Mouse (Mus musculus): Measurements from ENCODE around the gene Tvp23b. TPM values are rescaled to one million over a fixed set of nuclear protein-coding genes. Genes with fewer than 3 reads are reported as not detected.
A peak's percentile ranks its signal among the peaks of the same experiment; 100 is the strongest.

Gene Tvp23b
- polyA plus RNA-seq, 1 experiment from 2014 or later, result 56.7 TPM

- Histone ChIP-seq H3K4me1 (replicated peaks) (no peaks in the 10 kb centered on the region), H3K36me3 (no peaks in the 10 kb centered on the region), H3K9me3 (no peaks in the 10 kb centered on the region), H3K4me2 (no peak overlapping the region), H3K27ac (no peak overlapping the region), H3K9ac (no peak overlapping the region), H3K27me3 (no peaks in the 10 kb centered on the region), H3K4me3 (no peak overlapping the region)
- WGBS, result 81% methylated on average over 5 of the region's 5 CpGs
- no peak for ATAC-seq (ENCODE audit: low FRiP score)
These were observed 75.9 kb downstream of the Tvp23b start for GRCm38 (mm10) chr11:62955186-62955585.

- no peaks in the 10 kb centered on the region for H3K4me1 ChIP-seq (replicated peaks)
- no peaks in the 10 kb centered on the region for H3K36me3 ChIP-seq
- H3K27ac ChIP-seq, result no peak overlapping the region
- no peak for ATAC-seq (ENCODE audit: low FRiP score)
- no peak overlapping the region for H3K9ac ChIP-seq
- 48% methylated on average over 6 of the region's 6 CpGs for WGBS
- H3K4me2 ChIP-seq, result no peak overlapping the region
- no peaks in the 10 kb centered on the region for H3K9me3 ChIP-seq
- no peak overlapping the region for H3K4me3 ChIP-seq
- H3K27me3 ChIP-seq, result no peaks in the 10 kb centered on the region
These were observed 76.5 kb downstream of the Tvp23b start for GRCm38 (mm10) chr11:62955776-62956175.

GRCm38 (mm10) chr11:62957626-62958180, 78.4 kb downstream of the Tvp23b start:
- Histone ChIP-seq H3K4me1 (replicated peaks) (no peaks in the 10 kb centered on the region), H3K4me3 (no peak overlapping the region), H3K27me3 (no peaks in the 10 kb centered on the region), H3K36me3 (no peaks in the 10 kb centered on the region), H3K27ac (no peak overlapping the region), H3K4me2 (no peak overlapping the region), H3K9me3 (no peaks in the 10 kb centered on the region), H3K9ac (no peak overlapping the region)
- 90% methylated on average over 8 of the region's 8 CpGs for WGBS
- no peak for ATAC-seq (ENCODE audit: low FRiP score)

- H3K4me3 ChIP-seq, result no peak overlapping the region
- no peaks in the 10 kb centered on the region for H3K36me3 ChIP-seq
- 0 out of 2 replicates have a peak, but pooled peaks cover 5% of the 10 kb centered on the region for H3K27me3 ChIP-seq
- WGBS, result 85% methylated on average over 4 of the region's 4 CpGs
- H3K27ac ChIP-seq, result no peak overlapping the region
- no peaks in the 10 kb centered on the region for H3K9me3 ChIP-seq
- no peak overlapping the region for H3K4me2 ChIP-seq
- H3K9ac ChIP-seq, result no peak overlapping the region
- peaks cover 16% of the 10 kb centered on the region for H3K4me1 ChIP-seq (replicated peaks)
- ATAC-seq (ENCODE audit: low FRiP score), result no peak
These were observed 84.0 kb downstream of the Tvp23b start for GRCm38 (mm10) chr11:62963292-62963691.

- peak overlapping the region; percentile 45; the same call in 1 of the 2 replicates for H3K4me2 ChIP-seq
- ATAC-seq (ENCODE audit: low FRiP score), result no peak
- H3K36me3 ChIP-seq, result no peaks in the 10 kb centered on the region
- H3K27ac ChIP-seq, result peak overlapping the region; percentile 83
- 0 out of 2 replicates have a peak, but pooled peaks cover 5% of the 10 kb centered on the region for H3K27me3 ChIP-seq
- no peak overlapping the region; the same call in 1 of the 2 replicates for H3K4me3 ChIP-seq
- 59% methylated on average over 3 of the region's 3 CpGs for WGBS
- peak overlapping the region; percentile 57; the same call in 1 of the 2 replicates for H3K9ac ChIP-seq
- H3K9me3 ChIP-seq, result no peaks in the 10 kb centered on the region
- H3K4me1 ChIP-seq (replicated peaks), result peaks cover 16% of the 10 kb centered on the region
These were observed 87.1 kb downstream of the Tvp23b start for GRCm38 (mm10) chr11:62966424-62966764.

Other genes starting within 250 kb of the Tvp23b start
- 10.0 and 10.4 TPM in 2 replicates for gene Lrrc75a, start 230.9 kb upstream of the Tvp23b start, polyA plus RNA-seq (2015; fragmentation: Nextera tagmentation; extraction: Ambion mirVana)
- 22.8 and 24.9 TPM in 2 replicates for gene Mmgt2, start 230.8 kb upstream of the Tvp23b start, polyA plus RNA-seq (2015; fragmentation: Nextera tagmentation; extraction: Ambion mirVana)
- 21.0 and 21.3 TPM in 2 replicates for gene Zfp287, start 147.6 kb upstream of the Tvp23b start, polyA plus RNA-seq (2015; fragmentation: Nextera tagmentation; extraction: Ambion mirVana)
- not detected in 2 replicates for gene Gm10428, start 126.4 kb upstream of the Tvp23b start, polyA plus RNA-seq (2015; fragmentation: Nextera tagmentation; extraction: Ambion mirVana)
- gene Zfp286, start 90.0 kb upstream of the Tvp23b start, polyA plus RNA-seq (2015; fragmentation: Nextera tagmentation; extraction: Ambion mirVana), result 29.0 and 32.8 TPM in 2 replicates
- 6.8 and 7.9 TPM in 2 replicates for gene Trim16, start 59.2 kb upstream of the Tvp23b start, polyA plus RNA-seq (2015; fragmentation: Nextera tagmentation; extraction: Ambion mirVana)
- gene Fbxw10, start 32.4 kb upstream of the Tvp23b start, polyA plus RNA-seq (2015; fragmentation: Nextera tagmentation; extraction: Ambion mirVana), result 0.34 and 0.40 TPM in 2 replicates
- gene Cdrt4, start 71.7 kb downstream of the Tvp23b start, polyA plus RNA-seq (2015; fragmentation: Nextera tagmentation; extraction: Ambion mirVana), result 0.32 TPM in 1 of 2 replicates, not detected in the other
- not detected in 2 replicates for gene Tekt3, start 182.2 kb downstream of the Tvp23b start, polyA plus RNA-seq (2015; fragmentation: Nextera tagmentation; extraction: Ambion mirVana)
- gene Pmp22, start 249.5 kb downstream of the Tvp23b start, polyA plus RNA-seq (2015; fragmentation: Nextera tagmentation; extraction: Ambion mirVana), result 37.6 and 43.0 TPM in 2 replicates